Mouse (Mus musculus) CH12.LX (cell line): ENCODE results near the gene Ccnd3.

ENCODE experiments used
- BHLHE40 ChIP-seq: IDR thresholded peaks from 2 replicates; pipeline ENCODE4 v1.6.1; 2011; ENCODE audit warnings: mild to moderate bottlenecking, low read depth, low read length, improper control_type of control experiment
- CTCF ChIP-seq, 2 experiments: IDR thresholded peaks in 1 of 2; conservative IDR thresholded peaks in 1 of 2; 2 replicates each; pipeline ENCODE4 v1.5.1; 2011 to 2012; ENCODE audit warnings: low read depth in 2 of 2, low read length in 2 of 2, improper control_type of control experiment in 1 of 2, inconsistent platforms in 1 of 2, mild to moderate bottlenecking in 1 of 2, moderate library complexity in 1 of 2
- EP300 ChIP-seq: IDR thresholded peaks from 2 replicates; pipeline ENCODE4 v1.6.1; 2011; ENCODE audit warnings: low read length, improper control_type of control experiment
- JUND ChIP-seq: conservative IDR thresholded peaks from 2 replicates; pipeline ENCODE4 v1.6.1; 2011; ENCODE audit warnings: low read depth, low read length, improper control_type of control experiment
- MAX ChIP-seq: IDR thresholded peaks from 2 replicates; pipeline ENCODE4 v1.6.1; 2011; ENCODE audit warnings: low read length, improper control_type of control experiment
- POLR2A ChIP-seq: IDR thresholded peaks from 2 replicates; pipeline ENCODE4 v1.6.1; 2011; ENCODE audit warnings: low read depth, mild to moderate bottlenecking, improper control_type of control experiment, low read length
- ZC3H11A ChIP-seq: IDR thresholded peaks from 2 replicates; pipeline ENCODE4 v1.6.1; 2012; ENCODE audit warnings: low read depth, mild to moderate bottlenecking, inconsistent platforms, low read length, improper control_type of control experiment

- TF ChIP-seq MAX, result no peak
- no peak for TF ChIP-seq CTCF (conservative IDR thresholded peaks at IDR 0.05 in 1 of 2, IDR thresholded peaks at IDR 0.05 in 1 of 2; ENCODE audit: low read depth in 2 of 2, low read length in 2 of 2)
- no peak for TF ChIP-seq POLR2A
- no peak for TF ChIP-seq BHLHE40
- no peak for TF ChIP-seq ZC3H11A
- TF ChIP-seq JUND, result no peak
- no peak for TF ChIP-seq EP300
These were observed 4.3 kb downstream of the Ccnd3 start for GRCm38 (mm10) chr17:47509031-47509705.
